Mouse (Mus musculus): ENCODE measurements around the gene Ugt1a9. TPM values are rescaled to one million over a fixed set of nuclear protein-coding genes. Genes with fewer than 3 reads are reported as not detected.

Ugt1a9 gene
- polyA plus RNA-seq, 1 experiment from 2014 or later: not detected

DNA sequence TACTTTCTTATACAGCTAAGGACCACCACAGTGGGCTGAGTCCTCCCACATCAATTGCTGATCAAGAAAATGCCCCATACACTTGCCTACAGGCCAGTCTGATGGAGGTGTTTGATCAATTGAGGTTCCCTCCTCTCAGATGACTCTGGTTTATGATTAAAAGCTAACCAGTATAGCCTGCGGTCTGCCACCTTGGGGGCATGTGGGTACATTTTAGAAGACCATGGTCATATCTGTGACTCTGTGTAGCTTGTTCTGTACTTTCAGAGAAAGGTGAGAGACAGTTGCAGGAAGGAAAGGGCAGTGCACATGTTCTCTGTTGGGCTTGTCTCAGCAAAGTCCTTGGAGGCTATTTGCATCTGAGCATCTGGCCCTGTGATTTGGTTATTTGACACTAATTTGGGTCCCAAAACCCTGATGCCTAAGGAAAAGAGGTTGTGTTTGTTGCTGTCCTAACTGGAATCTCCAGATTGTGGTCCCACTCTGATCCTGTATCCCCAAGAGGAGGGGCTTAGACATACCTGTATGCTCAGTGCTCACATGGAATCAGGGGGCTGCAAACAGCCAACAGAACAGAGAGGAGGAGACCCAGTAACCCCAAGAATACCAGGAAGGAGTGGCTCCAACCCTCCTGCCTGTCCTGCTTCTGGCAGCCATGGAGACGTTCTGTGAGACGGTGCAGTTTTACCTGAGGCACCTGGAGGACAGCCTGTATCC is 162.2 kb downstream of the Ugt1a9 start:
- Histone ChIP-seq H3K4me1 (ENCODE audit: control insufficient read depth, insufficient read depth, low read length) (no peaks in the 10 kb centered on the region), H3K9ac (ENCODE audit: low read depth, low read length) (no peak overlapping the region), H3K27me3 (ENCODE audit: control insufficient read depth, insufficient read depth, low read depth, low read length) (no peaks in the 10 kb centered on the region), H3K4me2 (ENCODE audit: low read length) (no peak overlapping the region), H3K9me3 (replicated peaks; ENCODE audit: control insufficient read depth, low read length, poor library complexity, severe bottlenecking) (peaks cover 97% of the 10 kb centered on the region), H3K4me3 (ENCODE audit: low read depth, low read length) (no peak overlapping the region), H3K36me3 (ENCODE audit: control insufficient read depth, insufficient read depth, low read length) (no peaks in the 10 kb centered on the region), H3K27ac (ENCODE audit: low read length) (no peak overlapping the region)
- no peak for ATAC-seq
- WGBS: 55% methylated on average over 3 of the region's 3 CpGs

DNA sequence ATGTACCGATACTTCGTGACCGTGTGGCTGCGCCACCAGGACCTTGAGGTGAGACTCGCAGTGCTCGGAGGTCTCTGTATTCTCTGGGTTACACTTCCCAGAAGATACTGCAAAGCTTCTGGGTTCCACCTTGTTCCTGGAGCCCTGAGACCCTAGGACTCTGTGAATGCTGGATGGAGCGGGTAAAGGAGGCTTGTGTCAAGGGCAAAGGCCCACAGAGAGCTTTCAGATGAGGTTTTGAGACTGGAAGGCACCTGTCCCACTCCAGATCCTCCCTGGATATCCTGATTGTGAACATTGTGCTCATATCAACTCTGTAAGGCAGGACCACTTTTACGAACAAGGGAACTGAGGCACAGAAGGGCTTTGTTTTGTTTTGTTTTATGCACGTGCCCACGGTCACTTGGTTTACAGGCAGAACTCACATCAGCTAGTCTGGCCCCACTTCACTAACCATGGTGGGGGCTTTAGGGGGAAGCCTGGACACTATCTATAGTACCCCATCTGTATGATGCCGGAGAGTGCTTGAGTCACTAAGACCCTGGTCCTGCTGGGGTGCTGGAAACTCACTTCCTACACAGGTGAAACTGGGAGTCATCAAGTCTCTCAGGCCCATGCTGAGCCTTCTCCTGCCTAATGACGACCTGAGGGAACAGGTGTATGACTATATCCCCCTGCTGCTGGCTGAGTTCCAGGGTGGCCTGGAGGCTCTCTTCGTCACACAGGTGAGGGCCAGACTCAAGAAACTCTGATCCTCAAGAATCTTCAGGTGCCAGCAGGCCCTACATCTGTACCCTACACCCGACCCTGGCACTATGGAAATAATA is 163.0 kb downstream of the Ugt1a9 start:
- Histone ChIP-seq H3K36me3 (ENCODE audit: control insufficient read depth, insufficient read depth, low read length) (no peaks in the 10 kb centered on the region), H3K9me3 (replicated peaks; ENCODE audit: control insufficient read depth, low read length, poor library complexity, severe bottlenecking) (peaks cover 97% of the 10 kb centered on the region), H3K9ac (ENCODE audit: low read depth, low read length) (no peak overlapping the region), H3K4me3 (ENCODE audit: low read depth, low read length) (no peak overlapping the region), H3K4me1 (ENCODE audit: control insufficient read depth, insufficient read depth, low read length) (no peaks in the 10 kb centered on the region), H3K27ac (ENCODE audit: low read length) (no peak overlapping the region), H3K4me2 (ENCODE audit: low read length) (no peak overlapping the region), H3K27me3 (ENCODE audit: control insufficient read depth, insufficient read depth, low read depth, low read length) (no peaks in the 10 kb centered on the region)
- 67% methylated on average over 14 of the region's 14 CpGs for WGBS
- no peak for ATAC-seq

DNA sequence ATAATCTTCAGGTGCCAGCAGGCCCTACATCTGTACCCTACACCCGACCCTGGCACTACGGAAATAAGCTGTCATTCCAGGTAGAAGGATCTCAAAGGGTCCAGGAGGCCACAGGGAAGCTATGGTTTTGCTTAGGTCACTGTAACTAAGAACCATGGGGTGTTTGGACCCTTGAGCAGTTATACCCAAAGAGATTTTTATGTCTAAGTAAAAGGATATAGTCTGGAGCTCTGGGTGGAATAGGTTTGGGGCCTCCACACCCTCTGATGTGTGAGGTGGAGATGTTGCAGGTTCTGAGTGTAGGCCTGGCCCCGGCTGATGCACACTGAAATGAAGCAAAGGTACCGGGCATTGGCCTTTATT is 163.6 kb downstream of the Ugt1a9 start:
- H3K9me3 ChIP-seq (replicated peaks; ENCODE audit: control insufficient read depth, low read length, poor library complexity, severe bottlenecking): peaks cover 97% of the 10 kb centered on the region
- H3K27ac ChIP-seq (ENCODE audit: low read length): no peak overlapping the region
- H3K9ac ChIP-seq (ENCODE audit: low read depth, low read length): no peak overlapping the region
- 64% methylated on average over 4 of the region's 4 CpGs for whole genome bisulfite sequencing
- no peaks in the 10 kb centered on the region for H3K4me1 ChIP-seq (ENCODE audit: control insufficient read depth, insufficient read depth, low read length)
- no peaks in the 10 kb centered on the region for H3K36me3 ChIP-seq (ENCODE audit: control insufficient read depth, insufficient read depth, low read length)
- no peak for ATAC-seq
- H3K27me3 ChIP-seq (ENCODE audit: control insufficient read depth, insufficient read depth, low read depth, low read length): no peaks in the 10 kb centered on the region
- H3K4me2 ChIP-seq (ENCODE audit: low read length): no peak overlapping the region
- no peak overlapping the region for H3K4me3 ChIP-seq (ENCODE audit: low read depth, low read length)

DNA sequence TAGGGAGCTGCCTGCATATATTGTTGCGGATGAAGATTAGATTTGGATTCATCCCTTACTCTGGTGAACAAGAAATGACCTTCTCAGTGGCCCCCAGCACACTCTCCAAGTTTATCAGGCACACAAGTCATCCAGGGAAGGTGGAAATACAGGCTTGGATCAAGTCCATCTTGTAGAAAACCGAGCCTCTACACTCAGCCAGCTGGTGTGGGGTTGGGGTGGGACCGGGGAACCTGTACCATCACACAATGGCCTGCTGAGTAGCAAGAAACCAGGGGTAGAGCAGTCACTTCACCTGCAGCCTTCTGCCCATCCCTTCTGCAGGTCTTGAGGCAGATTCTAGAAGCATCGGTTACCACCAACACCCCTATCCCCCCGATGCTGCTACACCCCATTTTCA is 164.0 kb downstream of the Ugt1a9 start:
- no peak overlapping the region for H3K9ac ChIP-seq (ENCODE audit: low read depth, low read length)
- no peaks in the 10 kb centered on the region for H3K36me3 ChIP-seq (ENCODE audit: control insufficient read depth, insufficient read depth, low read length)
- WGBS: 47% methylated on average over 5 of the region's 5 CpGs
- no peak overlapping the region for H3K27ac ChIP-seq (ENCODE audit: low read length)
- H3K9me3 ChIP-seq (replicated peaks; ENCODE audit: control insufficient read depth, low read length, poor library complexity, severe bottlenecking): peaks cover 97% of the 10 kb centered on the region
- ATAC-seq: no peak
- H3K4me3 ChIP-seq (ENCODE audit: low read depth, low read length): no peak overlapping the region
- H3K4me2 ChIP-seq (ENCODE audit: low read length): no peak overlapping the region
- H3K4me1 ChIP-seq (ENCODE audit: control insufficient read depth, insufficient read depth, low read length): no peaks in the 10 kb centered on the region
- H3K27me3 ChIP-seq (ENCODE audit: control insufficient read depth, insufficient read depth, low read depth, low read length): no peaks in the 10 kb centered on the region

DNA sequence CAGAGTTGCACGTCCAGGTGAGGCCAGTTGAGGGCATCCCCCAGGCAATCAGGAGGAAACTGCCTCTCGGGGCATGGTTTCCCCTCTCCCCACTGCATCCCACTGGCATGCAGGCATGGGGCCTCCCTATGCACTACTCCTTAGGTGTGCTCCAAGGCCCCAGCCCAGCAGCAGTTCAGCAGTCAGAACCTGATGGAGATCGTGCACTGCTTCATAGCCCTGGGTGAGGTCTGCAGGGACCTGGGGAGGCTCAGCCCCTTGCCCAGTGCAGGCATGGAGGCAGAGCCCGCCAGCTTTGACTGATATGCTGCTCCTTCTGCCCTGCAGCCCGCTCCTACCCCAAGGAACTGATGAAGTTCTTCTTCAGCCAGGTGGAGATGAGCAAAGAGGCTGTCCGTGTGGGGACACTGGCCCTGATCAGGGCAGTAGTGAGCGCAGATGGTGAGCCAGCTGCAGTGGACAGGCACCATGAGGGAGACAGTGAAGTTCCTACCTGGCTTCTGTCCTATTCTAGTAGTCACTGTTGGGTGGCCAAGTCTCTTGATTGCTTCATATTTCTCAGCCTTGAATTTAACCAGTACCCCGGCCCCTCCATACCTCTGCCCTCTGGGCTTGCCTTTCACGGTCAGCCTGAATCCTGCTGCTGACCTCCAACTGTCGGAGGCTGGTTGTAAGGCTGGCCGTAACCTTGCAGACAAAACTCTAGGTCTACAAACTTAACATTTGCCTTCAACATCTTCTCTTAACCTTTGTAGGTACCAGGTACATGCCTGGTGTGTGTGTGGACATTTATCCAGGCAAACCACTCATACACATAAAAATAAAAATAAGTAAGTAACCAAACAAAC is 164.7 kb downstream of the Ugt1a9 start:
- Histone ChIP-seq H3K4me1 (ENCODE audit: control insufficient read depth, insufficient read depth, low read length) (no peaks in the 10 kb centered on the region), H3K27me3 (ENCODE audit: control insufficient read depth, insufficient read depth, low read depth, low read length) (no peaks in the 10 kb centered on the region), H3K4me2 (ENCODE audit: low read length) (no peak overlapping the region), H3K9ac (ENCODE audit: low read depth, low read length) (no peak overlapping the region), H3K27ac (ENCODE audit: low read length) (no peak overlapping the region), H3K4me3 (ENCODE audit: low read depth, low read length) (no peak overlapping the region), H3K9me3 (replicated peaks; ENCODE audit: control insufficient read depth, low read length, poor library complexity, severe bottlenecking) (peaks cover 97% of the 10 kb centered on the region), H3K36me3 (ENCODE audit: control insufficient read depth, insufficient read depth, low read length) (no peaks in the 10 kb centered on the region)
- peak; percentile 5; the same call in 1 of the 2 replicates for ATAC-seq
- 65% methylated on average over 11 of the region's 11 CpGs for WGBS

DNA sequence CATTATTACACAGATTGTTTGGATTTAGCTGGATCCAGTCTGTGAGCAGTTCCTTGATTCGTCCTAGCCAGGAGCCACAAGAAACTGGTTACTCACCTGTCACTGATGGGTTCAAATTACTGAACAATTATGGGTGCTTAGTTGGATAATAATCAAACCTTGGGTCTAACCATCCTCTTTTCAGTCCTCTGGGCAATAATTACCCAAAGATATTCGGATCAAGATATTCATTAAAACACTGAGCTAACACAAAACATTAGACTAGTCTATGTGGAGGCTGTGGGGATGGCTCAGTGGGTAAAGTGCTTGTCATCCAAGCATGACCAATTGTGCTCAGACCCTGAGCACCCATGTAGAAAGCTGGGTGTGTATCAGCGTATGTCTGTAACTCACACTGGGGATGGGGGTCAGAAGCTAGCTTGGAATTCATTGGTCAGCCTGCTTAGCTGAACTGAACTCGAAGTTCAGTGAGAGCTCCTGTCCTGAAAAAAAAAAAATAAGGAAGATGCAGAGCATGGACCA is 165.4 kb downstream of the Ugt1a9 start:
- no peak overlapping the region for H3K4me2 ChIP-seq (ENCODE audit: low read length)
- no peaks in the 10 kb centered on the region for H3K4me1 ChIP-seq (ENCODE audit: control insufficient read depth, insufficient read depth, low read length)
- WGBS: 59% methylated on average over 4 of the region's 4 CpGs
- no peak overlapping the region for H3K9ac ChIP-seq (ENCODE audit: low read depth, low read length)
- H3K9me3 ChIP-seq (replicated peaks; ENCODE audit: control insufficient read depth, low read length, poor library complexity, severe bottlenecking): peaks cover 97% of the 10 kb centered on the region
- no peak overlapping the region for H3K27ac ChIP-seq (ENCODE audit: low read length)
- no peak overlapping the region for H3K4me3 ChIP-seq (ENCODE audit: low read depth, low read length)
- H3K36me3 ChIP-seq (ENCODE audit: control insufficient read depth, insufficient read depth, low read length): no peaks in the 10 kb centered on the region
- ATAC-seq: no peak
- no peaks in the 10 kb centered on the region for H3K27me3 ChIP-seq (ENCODE audit: control insufficient read depth, insufficient read depth, low read depth, low read length)

- peaks cover 95% of the 10 kb centered on the region for H3K9me3 ChIP-seq (replicated peaks; ENCODE audit: control insufficient read depth, low read length, poor library complexity, severe bottlenecking)
- ATAC-seq: no peak
- no peak overlapping the region for H3K4me3 ChIP-seq (ENCODE audit: low read depth, low read length)
- H3K9ac ChIP-seq (ENCODE audit: low read depth, low read length): no peak overlapping the region
- no peaks in the 10 kb centered on the region for H3K36me3 ChIP-seq (ENCODE audit: control insufficient read depth, insufficient read depth, low read length)
- H3K4me1 ChIP-seq (ENCODE audit: control insufficient read depth, insufficient read depth, low read length): no peaks in the 10 kb centered on the region
- H3K4me2 ChIP-seq (ENCODE audit: low read length): no peak overlapping the region
- 79% methylated on average over 5 of the region's 5 CpGs for WGBS
- H3K27ac ChIP-seq (ENCODE audit: low read length): no peak overlapping the region
- no peaks in the 10 kb centered on the region for H3K27me3 ChIP-seq (ENCODE audit: control insufficient read depth, insufficient read depth, low read depth, low read length)
Measured at GRCm38 (mm10) chr1:88237311-88237710, 166.7 kb downstream of the Ugt1a9 start.

GRCm38 (mm10) chr1:88238771-88239170 is 168.2 kb downstream of the Ugt1a9 start:
- peaks cover 94% of the 10 kb centered on the region for H3K9me3 ChIP-seq (replicated peaks; ENCODE audit: control insufficient read depth, low read length, poor library complexity, severe bottlenecking)
- H3K9ac ChIP-seq (ENCODE audit: low read depth, low read length): no peak overlapping the region
- no peak overlapping the region for H3K4me3 ChIP-seq (ENCODE audit: low read depth, low read length)
- no peaks in the 10 kb centered on the region for H3K36me3 ChIP-seq (ENCODE audit: control insufficient read depth, insufficient read depth, low read length)
- ATAC-seq: no peak
- H3K27me3 ChIP-seq (ENCODE audit: control insufficient read depth, insufficient read depth, low read depth, low read length): no peaks in the 10 kb centered on the region
- H3K4me1 ChIP-seq (ENCODE audit: control insufficient read depth, insufficient read depth, low read length): no peaks in the 10 kb centered on the region
- 76% methylated on average over 6 of the region's 6 CpGs for WGBS
- no peak overlapping the region for H3K27ac ChIP-seq (ENCODE audit: low read length)
- no peak overlapping the region for H3K4me2 ChIP-seq (ENCODE audit: low read length)

Data from midbrain, embryonic 16.5 days (tissue).